Mouse (Mus musculus): Measurements from ENCODE around the gene Zfp260.

DNA sequence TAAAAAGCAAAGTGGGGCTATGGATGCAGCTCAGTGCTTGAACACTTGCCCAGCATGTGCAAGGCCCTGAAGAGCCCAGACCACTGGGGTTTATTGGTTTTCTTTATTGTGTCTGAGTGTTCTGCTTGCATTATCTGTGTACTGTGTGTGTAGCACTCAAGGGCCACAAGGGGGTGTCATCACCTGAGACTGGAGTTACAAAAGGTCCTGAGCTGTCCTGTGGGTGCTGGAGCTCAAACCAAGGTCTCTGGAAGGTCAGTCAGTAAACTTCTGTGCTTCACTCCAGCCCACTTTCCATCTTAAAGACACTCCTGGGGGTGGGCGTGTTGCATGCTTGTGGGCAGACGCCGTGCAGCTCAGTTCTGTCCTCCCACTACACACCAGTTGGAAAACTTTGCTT, 60.9 kb downstream of the Zfp260 start:
- TF ChIP-seq ZC3H11A (IDR thresholded peaks at IDR 0.05; ENCODE audit: borderline replicate concordance, low read depth, low read length) (no peak), CHD2 (IDR thresholded peaks at IDR 0.05; ENCODE audit: low read depth, low read length) (no peak)

All from ES-E14 (cell line).